In genomic region chr12:83169495-83170209, GRCm38 (mm10) we compare ENCODE assay signal across 12 mouse cellular contexts.
A peak's percentile ranks its signal among the peaks of the same experiment; 100 is the strongest.
DNase-seq lines count a peak whose midpoint lies in the region; ATAC-seq lines count a peak whose summit lies in the region.
"Had no signal": no experiment of that assay in that cellular context is flagged by ENCODE, and none has a peak within 500 bp of the region (broad histone marks: within the 10 kb centered on the region; RNA-seq: fewer than 3 reads in every experiment).

No protein-coding gene starts in this region.

- ATAC-seq in intestine, embryonic 14.5 days (replicated peaks; ENCODE audit: low FRiP score, low TSS enrichment, low read depth) = no peak
- ATAC-seq in intestine, embryonic 15.5 days = no peak

- H3K36me3 ChIP-seq in intestine, embryonic 14.5 days (ENCODE audit: control insufficient read depth, insufficient read depth, low read length) = no peaks in the 10 kb centered on the region
- H3K36me3 ChIP-seq in intestine, embryonic 15.5 days = no peaks in the 10 kb centered on the region
- no peaks in the 10 kb centered on the region for H3K36me3 ChIP-seq in hindbrain, embryonic 10.5 days
- H3K36me3 ChIP-seq: embryonic facial prominence, embryonic 13.5 days had no signal

- H3K27me3 ChIP-seq in intestine, embryonic 14.5 days (replicated peaks; ENCODE audit: control insufficient read depth, insufficient read depth, low read length) = no peaks in the 10 kb centered on the region
- H3K27me3 ChIP-seq in intestine, embryonic 15.5 days (replicated peaks) = no peaks in the 10 kb centered on the region
- no peaks in the 10 kb centered on the region for H3K27me3 ChIP-seq in hindbrain, embryonic 10.5 days (ENCODE audit: insufficient read depth, poor library complexity, severe bottlenecking)
- H3K27me3 ChIP-seq: embryonic facial prominence, embryonic 13.5 days had no signal

- H3K4me2 ChIP-seq in intestine, embryonic 14.5 days (ENCODE audit: low read length) = 0 out of 2 replicates have a peak overlapping the region, but pooled peaks have one; percentile 4
- H3K4me2 ChIP-seq in intestine, embryonic 15.5 days (replicated peaks) = no peak overlapping the region
- H3K4me2 ChIP-seq: embryonic facial prominence, embryonic 13.5 days had no signal

- H3K4me1 ChIP-seq in intestine, embryonic 14.5 days (replicated peaks; ENCODE audit: control insufficient read depth, insufficient read depth, low read length) = peaks cover 5% of the 10 kb centered on the region; the same call in 1 of the 2 replicates
- H3K4me1 ChIP-seq in intestine, embryonic 15.5 days (replicated peaks) = no peaks in the 10 kb centered on the region; the same call in 1 of the 2 replicates
- peaks cover 31% of the 10 kb centered on the region for H3K4me1 ChIP-seq in hindbrain, embryonic 10.5 days (replicated peaks)
- H3K4me1 ChIP-seq: embryonic facial prominence, embryonic 13.5 days had no signal

- DNase-seq in intestine, embryonic 14.5 days (ENCODE audit: low spot score) = no peak
- no peak for DNase-seq in hindbrain, embryonic 10.5 days (ENCODE audit: low spot score)
- peak; percentile 78 for DNase-seq in layer of hippocampus, adult 9-11 months
- DNase-seq in retina, embryonic 14.5 days (ENCODE audit: low spot score) = peak; percentile 43
- no peak for DNase-seq in spleen, adult 12 weeks (ENCODE audit: low spot score)
- DNase-seq in spleen, postnatal 4 days (ENCODE audit: low spot score in 2 of 2) = no peak
- DNase-seq in spleen, postnatal 14 days (ENCODE audit: low spot score in 2 of 2) = no peak
- DNase-seq: kidney, postnatal 36 days; lung, postnatal 10 days; spleen, adult 18-20 months had no signal

- no peaks in the 10 kb centered on the region for H3K9me3 ChIP-seq in intestine, embryonic 14.5 days (ENCODE audit: control insufficient read depth, low read length)
- no peaks in the 10 kb centered on the region for H3K9me3 ChIP-seq in intestine, embryonic 15.5 days
- no peaks in the 10 kb centered on the region for H3K9me3 ChIP-seq in hindbrain, embryonic 10.5 days
- H3K9me3 ChIP-seq: embryonic facial prominence, embryonic 13.5 days had no signal

- 43% methylated on average over 12 of the region's 12 CpGs for WGBS in intestine, embryonic 14.5 days
- WGBS in intestine, embryonic 15.5 days = 33% methylated on average over 12 of the region's 12 CpGs
- 68% methylated on average over 12 of the region's 12 CpGs for WGBS in hindbrain, embryonic 10.5 days

- H3K4me3 ChIP-seq in intestine, embryonic 14.5 days (ENCODE audit: low read depth, low read length) = no peak overlapping the region
- H3K4me3 ChIP-seq in intestine, embryonic 15.5 days (replicated peaks) = no peak overlapping the region
- no peak overlapping the region for H3K4me3 ChIP-seq in hindbrain, embryonic 10.5 days
- H3K4me3 ChIP-seq: embryonic facial prominence, embryonic 13.5 days had no signal

- H3K9ac ChIP-seq in intestine, embryonic 14.5 days (ENCODE audit: low read length) = no peak overlapping the region
- H3K9ac ChIP-seq in intestine, embryonic 15.5 days = no peak overlapping the region
- H3K9ac ChIP-seq: embryonic facial prominence, embryonic 13.5 days had no signal

- no peak overlapping the region for H3K27ac ChIP-seq in intestine, embryonic 14.5 days (ENCODE audit: low read depth)
- no peak overlapping the region for H3K27ac ChIP-seq in intestine, embryonic 15.5 days
- peak overlapping the region; percentile 53 for H3K27ac ChIP-seq in hindbrain, embryonic 10.5 days
- H3K27ac ChIP-seq: embryonic facial prominence, embryonic 13.5 days had no signal

Comparison
In these comparisons a context has a peak if more than half of its experiments do, and no peak if none do; other contexts are left out.
1. DNase-seq: peak in layer of hippocampus, adult 9-11 months (single experiment) and retina, embryonic 14.5 days (single experiment); none in intestine, embryonic 14.5 days (single experiment), hindbrain, embryonic 10.5 days (single experiment), spleen, adult 12 weeks (single experiment), spleen, postnatal 4 days (0 of 2) and spleen, postnatal 14 days (0 of 2).